Comparison of ENCODE assay signal across 8 mouse cellular contexts in genomic region chr11:66525371-66526045, GRCm38 (mm10). TPM values are rescaled to one million over a fixed set of nuclear protein-coding genes. Genes with fewer than 3 reads are reported as not detected.
DNase-seq lines count a peak whose midpoint lies in the region; ATAC-seq and TF ChIP-seq lines count a peak whose summit lies in the region.

TSS of gene Shisa6 (minus strand) at chr11:66525964.

- peak within 1 kb of the TSS; percentile 91 for H3K4me2 ChIP-seq in forebrain, embryonic 16.5 days (ENCODE audit: low read length)

- no peak for TF ChIP-seq POLR2A in kidney, adult 2 months (IDR thresholded peaks at IDR 0.05; ENCODE audit: low read depth, low read length)

- H3K4me1 ChIP-seq in kidney, adult 2 months (ENCODE audit: control insufficient read depth, insufficient read depth, low read length) = no peaks in the 10 kb centered on the region
- peaks cover 37% of the 10 kb centered on the region for H3K4me1 ChIP-seq in forebrain, embryonic 16.5 days (replicated peaks; ENCODE audit: control insufficient read depth, insufficient read depth, low read length)

- H3K9ac ChIP-seq in forebrain, embryonic 16.5 days (replicated peaks; ENCODE audit: low read depth, low read length) = peak within 1 kb of the TSS; percentile 76

- DNase-seq in kidney, adult 2 months = no peak
- no peak for DNase-seq in kidney, adult 9 months
- DNase-seq in adrenal gland, postnatal 14 days = peak; percentile 24
- peak in 1 of 2 experiments; percentile 25 for DNase-seq in layer of hippocampus, adult 2 months (ENCODE audit: low spot score in 2 of 2)
- peak; percentile 15 to 43 for DNase-seq in lung, postnatal 4 days
- DNase-seq in testis, postnatal 10 days (ENCODE audit: low spot score) = peak; percentile 60
- DNase-seq in thymus, adult 18-20 months = no peak

- peak; percentile 66 for ATAC-seq in forebrain, embryonic 16.5 days

- no peak for TF ChIP-seq CTCF in kidney, adult 2 months (conservative IDR thresholded peaks at IDR 0.05; ENCODE audit: insufficient read depth, insufficient read length, low read depth, low read length)
- TF ChIP-seq CTCF in layer of hippocampus, adult 2 months (conservative IDR thresholded peaks at IDR 0.05) = no peak

- no peaks in the 10 kb centered on the region for H3K9me3 ChIP-seq in forebrain, embryonic 16.5 days (ENCODE audit: control insufficient read depth, low read length)

- no peaks in the 10 kb centered on the region for H3K36me3 ChIP-seq in kidney, adult 2 months (ENCODE audit: control insufficient read depth, insufficient read depth, low read length)
- no peaks in the 10 kb centered on the region for H3K36me3 ChIP-seq in forebrain, embryonic 16.5 days (ENCODE audit: control insufficient read depth, insufficient read depth)

- H3K27me3 ChIP-seq in kidney, adult 2 months (replicated peaks; ENCODE audit: control insufficient read depth, insufficient read depth, low read length) = peaks cover 2% of the 10 kb centered on the region; the same call in 1 of the 2 replicates
- H3K27me3 ChIP-seq in forebrain, embryonic 16.5 days (replicated peaks; ENCODE audit: control insufficient read depth, insufficient read depth, low read length) = peaks cover 28% of the 10 kb centered on the region

- under 1% methylated on average over 88 of the region's 89 CpGs for WGBS in kidney, adult 2 months
- under 1% methylated on average over 82 of the region's 89 CpGs for WGBS in forebrain, embryonic 16.5 days

- H3K27ac ChIP-seq in kidney, adult 2 months (ENCODE audit: insufficient read depth, low read depth, low read length) = no peak within 1 kb of the TSS
- peak within 1 kb of the TSS; percentile 61 for H3K27ac ChIP-seq in forebrain, embryonic 16.5 days (ENCODE audit: low read length)
- peak within 1 kb of the TSS; percentile 95 for H3K27ac ChIP-seq in layer of hippocampus, adult 2 months

- H3K4me3 ChIP-seq in kidney, adult 2 months (ENCODE audit: insufficient read depth, low read depth, low read length) = peak within 1 kb of the TSS; percentile 18
- H3K4me3 ChIP-seq in forebrain, embryonic 16.5 days (replicated peaks; ENCODE audit: low read length) = peak within 1 kb of the TSS; percentile 71
- peak within 1 kb of the TSS; percentile 70 for H3K4me3 ChIP-seq in layer of hippocampus, adult 2 months

RNA-seq across cellular contexts. Expression of gene Shisa6, which starts in this region (rescaled TPM):
- polyA plus RNA-seq in kidney, adult 2 months (2012; rRNA removed) = 0.02 and 0.08 TPM in 2 replicates
- 0.56 and 0.75 TPM in 2 replicates for total RNA-seq in adrenal gland, postnatal 14 days (2021)
- polyA plus RNA-seq in forebrain, embryonic 16.5 days (2015; fragmentation: Nextera tagmentation; extraction: Ambion mirVana) = 1.6 and 1.7 TPM in 2 replicates
- 100 to 1,000 TPM; 193 to 194 TPM for total RNA-seq in layer of hippocampus, adult 2 months (2021)

Comparison
In these comparisons a context has a peak if more than half of its experiments do, and no peak if none do; other contexts are left out.
1. RNA of gene Shisa6 (total RNA-seq): 193 to 194 TPM in layer of hippocampus, adult 2 months; 0.56 to 0.75 TPM in adrenal gland, postnatal 14 days; every median in the first group is over 100 times any median in the second.
2. Peak in DNase-seq in adrenal gland, postnatal 14 days; RNA of the gene not detected or under 1 TPM.
3. DNase-seq: peak in lung, postnatal 4 days (2 of 2) and testis, postnatal 10 days (single experiment); none in kidney, adult 2 months (single experiment), kidney, adult 9 months (single experiment) and thymus, adult 18-20 months (0 of 2).
4. H3K4me3 ChIP-seq: peak in every context shown above with its lines; median percentile 71 in forebrain, embryonic 16.5 days; 70 in layer of hippocampus, adult 2 months; 18 in kidney, adult 2 months.